Mouse (Mus musculus) hematopoietic stem cell, adult 5-6 weeks (primary cell): ENCODE measurements around the gene Plgrkt. TPM values are rescaled to one million over a fixed set of nuclear protein-coding genes. Genes with fewer than 3 reads are reported as not detected.

Source experiments
- ATAC-seq, 2 experiments: fragments of 125-278 bp in 1 of 2; replicated peaks in 1 of 2; 2 replicates each; pipeline ENCODE4 v1.8.0; 2016 to 2017; ENCODE audit warnings: inconsistent platforms in 2 of 2, mild to moderate bottlenecking in 2 of 2, moderate number of reproducible peaks in 2 of 2, low read depth in 1 of 2, moderate TSS enrichment in 1 of 2; ENCODE audit not compliant: low FRiP score in 2 of 2, poor library complexity in 2 of 2, severe bottlenecking in 2 of 2, insufficient read depth in 1 of 2, low TSS enrichment in 1 of 2
- total RNA-seq: library from RNA; stranded (forward); fragments of 172-1452, 232-1000 nt; gene quantifications from 2 replicates; pipeline ENCODE4 v1.2.3, GENCODE M21; 2017

Plgrkt gene
- total RNA-seq, 1 experiment from 2014 or later, result 165 TPM

DNA sequence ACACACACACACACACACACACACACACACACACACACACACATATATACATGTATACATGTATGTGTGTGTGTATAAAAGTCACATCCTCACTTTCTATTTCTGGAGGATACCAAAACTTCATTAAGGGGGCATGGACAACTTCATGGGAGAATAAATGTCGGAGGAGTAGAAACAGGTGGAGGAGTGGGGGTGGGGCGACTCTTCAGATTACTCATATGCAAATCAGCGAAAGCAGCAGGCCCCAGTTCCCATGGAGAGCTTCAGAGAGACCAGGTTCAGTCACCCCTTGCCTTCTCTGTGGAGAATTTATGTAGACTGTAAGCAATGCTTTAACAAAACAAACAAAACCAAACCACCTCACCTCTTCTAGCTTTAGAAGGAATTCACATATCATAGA, 2.1 kb downstream of the Plgrkt start:
- ATAC-seq, result no peak

GRCm38 (mm10) chr19:29364076-29364475, 3.1 kb downstream of the Plgrkt start:
- no peak for ATAC-seq

DNA sequence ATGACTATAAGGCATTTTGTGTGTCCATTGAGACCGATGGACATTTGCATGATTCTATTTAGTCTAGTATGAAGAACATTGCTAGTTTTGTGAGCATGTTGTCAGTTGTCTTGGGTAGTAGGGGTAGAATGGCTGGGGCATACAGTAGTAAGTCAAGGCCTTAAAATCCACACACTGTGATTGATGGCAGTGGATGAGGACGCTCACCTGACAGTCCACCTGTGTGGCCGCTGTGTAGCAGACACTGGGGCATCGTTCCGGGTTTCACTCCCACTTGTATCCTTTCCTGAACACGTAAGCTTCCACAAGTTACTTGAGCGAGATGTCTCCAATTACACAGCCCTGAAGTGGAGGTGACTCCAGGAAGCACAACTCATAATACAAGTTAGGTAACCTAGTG, 3.6 kb downstream of the Plgrkt start:
- no peak for ATAC-seq

DNA sequence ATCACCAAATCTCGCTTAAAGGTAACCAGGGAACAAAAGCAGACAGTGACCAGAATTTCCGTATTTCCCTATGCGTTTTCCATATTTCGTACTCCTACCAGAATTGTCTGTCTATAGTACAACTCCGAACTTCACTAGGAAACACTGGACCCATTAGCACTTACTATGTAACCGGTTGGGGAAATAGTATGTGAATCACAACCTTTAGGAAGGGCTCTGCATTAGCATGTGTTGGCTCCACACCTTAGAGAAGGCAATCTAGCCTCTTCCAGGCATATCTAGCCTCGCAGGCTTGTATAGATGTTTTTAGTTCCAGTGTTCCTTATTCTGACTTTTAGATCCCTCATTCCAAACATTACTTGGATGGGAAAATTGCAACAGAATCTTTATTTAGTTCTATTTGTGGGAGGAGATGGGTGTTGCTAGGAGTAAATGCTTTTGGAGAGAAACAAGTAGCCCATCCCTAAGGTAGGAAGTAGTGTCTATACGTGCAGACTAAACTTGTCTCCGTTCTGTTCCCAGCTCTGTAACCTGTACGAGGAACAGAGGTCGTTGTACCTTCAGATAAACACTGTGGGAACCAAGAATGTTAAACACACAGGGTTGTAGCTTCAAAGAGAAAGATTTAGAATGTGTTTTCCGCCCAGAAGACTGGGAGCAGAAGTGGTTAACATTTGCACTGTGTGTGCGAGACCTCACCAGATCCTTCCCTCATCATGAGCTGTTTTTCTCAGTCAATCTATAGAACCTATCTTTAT, 4.8 kb downstream of the Plgrkt start:
- ATAC-seq, result no peak

DNA sequence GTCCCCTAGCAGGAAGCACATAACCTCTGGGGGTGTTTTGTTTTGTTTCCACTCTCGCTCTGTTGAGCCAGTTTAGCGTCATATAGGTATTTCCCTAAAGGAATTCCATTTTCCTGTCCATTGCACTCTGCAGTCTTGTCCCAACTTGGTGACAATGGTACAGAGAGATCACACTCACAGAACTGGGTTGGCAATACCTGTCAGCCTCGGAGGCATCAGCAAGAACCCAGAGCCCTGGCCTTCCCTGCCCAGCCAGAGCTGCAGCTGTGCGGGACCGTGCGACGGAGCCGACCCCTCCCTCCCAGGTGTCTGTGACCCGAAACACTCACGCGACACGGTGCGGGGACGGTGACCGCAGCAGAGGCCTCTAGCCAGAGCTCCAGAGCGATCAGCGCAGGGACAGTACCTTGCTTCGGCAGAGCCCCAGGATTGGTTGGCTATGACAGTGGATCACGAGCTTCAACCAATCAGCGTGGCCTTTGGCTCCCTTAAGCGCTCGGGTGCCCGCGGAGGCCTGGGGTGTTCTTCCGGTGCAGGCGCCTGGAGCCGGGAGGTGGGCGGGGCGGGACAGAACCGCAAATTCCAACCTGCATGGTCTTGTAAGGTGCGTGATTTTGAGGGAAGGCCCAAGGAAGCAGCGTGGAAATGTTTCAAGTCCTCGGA, 5.6 kb downstream of the Plgrkt start:
- peak; percentile 97 to 98 for ATAC-seq

- no peak for ATAC-seq
Observed at GRCm38 (mm10) chr19:29360251-29360650, 6.9 kb downstream of the Plgrkt start.

GRCm38 (mm10) chr19:29356281-29356680, 10.9 kb downstream of the Plgrkt start:
- no peak for ATAC-seq

DNA sequence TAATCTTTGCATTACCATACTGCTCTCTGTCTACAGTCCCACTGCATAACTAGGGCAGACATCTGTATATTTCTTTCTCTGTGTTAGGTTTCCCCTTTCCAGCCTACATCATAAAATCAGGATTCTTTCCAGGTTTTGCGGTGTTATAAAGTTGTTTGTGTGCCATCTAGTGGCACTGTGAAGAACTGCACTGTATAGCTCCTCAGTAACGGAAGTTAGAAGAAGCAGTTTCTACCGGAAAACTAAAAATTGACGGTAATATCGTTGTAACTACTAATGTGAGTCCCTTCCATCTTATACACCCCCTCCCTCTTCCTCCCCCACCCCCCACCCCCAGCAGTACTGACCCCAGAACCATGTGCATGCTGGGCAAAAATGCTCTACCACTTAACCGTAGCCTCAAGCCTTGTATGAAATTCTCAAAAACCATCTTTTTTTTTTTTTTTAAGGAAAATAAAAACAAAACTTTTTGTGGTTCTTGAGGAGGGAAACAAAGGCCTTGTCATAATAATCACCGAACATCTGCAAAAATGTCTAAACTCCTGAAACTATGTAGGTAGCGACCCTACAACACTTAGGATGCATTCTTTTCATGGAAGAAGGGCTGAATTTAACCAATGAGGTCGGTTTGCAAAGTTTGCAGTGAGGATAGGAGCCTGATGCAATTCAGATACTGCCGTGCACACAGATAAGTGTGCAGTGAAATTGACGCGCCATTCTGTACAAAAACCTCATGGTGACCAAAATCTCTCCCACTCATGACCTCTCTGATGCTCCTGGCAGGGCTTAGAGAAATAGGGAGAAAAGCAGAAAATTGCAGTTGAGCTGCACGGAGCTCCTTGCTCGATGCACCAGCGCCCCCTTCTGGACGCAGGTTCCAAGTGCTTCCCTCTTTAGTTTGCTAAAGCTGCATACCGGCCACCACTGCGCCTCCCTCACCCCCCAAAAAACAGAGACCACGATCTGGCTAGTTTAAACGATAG, 12.0 kb downstream of the Plgrkt start:
- peak; percentile 85 to 89 for ATAC-seq

GRCm38 (mm10) chr19:29350991-29351390, 16.2 kb downstream of the Plgrkt start:
- ATAC-seq, result no peak

GRCm38 (mm10) chr19:29345636-29346035, 21.6 kb downstream of the Plgrkt start:
- no peak for ATAC-seq

DNA sequence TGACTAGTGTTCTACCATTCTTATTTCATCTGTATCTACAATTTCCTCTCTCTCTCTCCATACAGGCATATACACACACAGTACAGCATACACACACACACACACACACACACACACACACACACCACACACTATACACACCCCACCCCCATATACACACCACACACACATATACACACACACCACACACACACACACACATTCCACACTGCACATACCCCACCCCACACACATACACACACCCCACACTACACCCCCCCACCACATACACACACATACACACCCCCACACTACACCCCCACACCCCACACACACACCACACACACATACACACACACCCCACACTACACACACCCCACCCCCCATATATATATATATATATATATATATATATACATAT, 22.3 kb downstream of the Plgrkt start:
- ATAC-seq, result no peak

GRCm38 (mm10) chr19:29342281-29342680, 24.9 kb downstream of the Plgrkt start:
- no peak for ATAC-seq

- ATAC-seq, result no peak
Observed at GRCm38 (mm10) chr19:29341029-29341428, 26.2 kb downstream of the Plgrkt start.

DNA sequence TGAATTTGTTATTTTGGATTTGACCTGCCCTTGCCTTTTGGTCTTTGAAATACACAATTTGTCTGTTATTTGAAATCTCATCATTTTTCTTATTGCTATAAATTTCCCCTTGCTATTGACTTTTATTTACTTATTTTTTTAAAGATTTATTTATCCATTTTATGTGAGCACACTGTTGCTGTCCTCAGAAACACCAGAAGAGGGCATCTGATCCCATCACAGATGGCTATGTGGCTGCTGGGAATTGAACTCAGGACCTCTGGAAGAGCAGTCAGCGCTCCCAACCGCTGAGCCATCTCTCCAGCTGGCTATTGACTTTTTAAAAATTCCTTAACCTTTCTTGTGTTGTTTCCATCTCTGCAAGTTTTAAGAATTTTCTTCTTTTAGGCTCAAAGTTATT, 30.6 kb downstream of the Plgrkt start:
- ATAC-seq, result no peak

DNA sequence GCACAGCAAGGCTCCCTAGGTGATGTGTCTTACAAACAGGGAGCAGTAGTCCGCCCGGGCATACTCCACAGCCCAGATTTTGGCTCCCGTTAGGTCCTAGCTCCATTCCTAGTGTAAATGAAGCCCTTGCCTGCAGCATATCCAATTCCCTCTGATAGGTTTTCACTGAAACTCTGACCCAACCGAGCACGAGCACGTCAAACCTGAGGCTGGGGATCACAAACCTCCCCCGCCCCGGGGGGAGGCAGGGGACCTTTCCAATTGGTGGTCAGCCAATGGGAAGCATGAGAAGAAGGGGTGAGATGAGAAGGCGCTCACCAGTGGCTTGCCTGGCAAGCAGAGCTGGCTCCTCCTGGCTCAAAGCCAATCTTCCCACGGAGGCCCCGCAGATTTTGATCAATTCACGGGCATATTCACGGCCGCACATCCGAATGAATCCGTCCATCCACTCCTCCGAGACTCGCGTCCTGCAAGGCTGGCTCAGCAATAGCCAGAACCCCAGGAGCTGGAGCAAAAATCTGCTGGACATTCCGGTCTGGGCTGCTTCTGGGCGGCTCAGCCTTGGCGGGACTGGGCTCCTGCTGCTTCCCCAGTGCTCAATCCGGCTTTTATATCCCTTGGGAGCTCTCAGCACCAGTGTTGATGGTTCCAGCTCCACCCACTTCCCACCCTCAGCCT, 33.0 kb downstream of the Plgrkt start, which contains the start of gene Rln1:
Rln1 (minus strand) TSS at position 603 of the 678 bp plus-strand sequence.
- ATAC-seq, result no peak

- ATAC-seq, result no peak
Observed at GRCm38 (mm10) chr19:29326822-29327552, 40.2 kb downstream of the Plgrkt start.

- ATAC-seq, result no peak
Observed at GRCm38 (mm10) chr19:29326396-29326795, 40.8 kb downstream of the Plgrkt start.
